Mouse (Mus musculus) kidney, postnatal 10 days (tissue): ENCODE measurements at regions not wholly inside any gene's neighbourhood (a gene's known extent, or its start where the extent isn't known, plus 50 kb on each side); places are given as distances from the start of the nearest gene placed in this dataset.

Experiments
- DNase-seq: peaks from one replicate; pipeline ENCODE4 v3.0.0; 2021; ENCODE audit warnings: mixed read lengths

DNA sequence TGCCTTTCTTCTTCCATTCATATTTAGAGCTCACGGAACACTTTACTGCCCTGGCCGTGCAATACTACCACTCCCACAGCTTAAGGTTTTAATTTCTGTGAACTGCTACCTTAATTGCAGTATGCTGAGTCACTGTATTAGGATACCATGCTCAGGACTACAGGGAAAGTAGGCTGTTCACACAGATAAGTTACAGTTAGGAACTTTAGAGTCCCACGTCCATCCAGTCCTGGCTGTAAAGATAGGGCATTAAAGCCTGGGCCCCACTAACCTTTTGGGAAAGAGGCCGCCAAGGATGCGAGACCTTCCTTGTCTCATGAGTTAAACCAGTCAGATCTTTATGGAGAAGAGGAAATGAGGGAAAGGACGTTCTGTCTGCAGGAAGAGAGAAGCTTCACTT, 574.6 kb downstream of the Stpg2 start:
- no peak for DNase-seq

DNA sequence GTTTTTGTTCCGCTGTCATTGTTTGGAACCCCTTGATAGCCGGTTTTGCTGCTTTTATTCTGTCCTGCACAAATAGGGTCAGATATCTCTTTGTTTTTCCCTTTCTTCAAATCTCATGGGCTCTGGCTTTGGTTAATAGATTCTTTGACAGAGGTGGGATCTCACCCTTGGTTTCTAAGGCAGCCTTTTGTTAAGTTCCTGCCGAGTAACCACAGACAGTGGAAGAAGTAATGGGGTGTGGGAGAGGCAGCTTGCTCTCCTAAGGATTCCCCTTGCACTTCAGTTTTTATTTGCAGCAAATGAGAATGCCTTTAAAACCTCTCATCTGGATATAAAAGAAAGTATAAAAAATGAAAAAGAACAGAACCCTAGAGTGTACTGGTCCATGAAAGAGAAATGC, 577.9 kb downstream of the Stpg2 start:
- DNase-seq, result no peak

DNA sequence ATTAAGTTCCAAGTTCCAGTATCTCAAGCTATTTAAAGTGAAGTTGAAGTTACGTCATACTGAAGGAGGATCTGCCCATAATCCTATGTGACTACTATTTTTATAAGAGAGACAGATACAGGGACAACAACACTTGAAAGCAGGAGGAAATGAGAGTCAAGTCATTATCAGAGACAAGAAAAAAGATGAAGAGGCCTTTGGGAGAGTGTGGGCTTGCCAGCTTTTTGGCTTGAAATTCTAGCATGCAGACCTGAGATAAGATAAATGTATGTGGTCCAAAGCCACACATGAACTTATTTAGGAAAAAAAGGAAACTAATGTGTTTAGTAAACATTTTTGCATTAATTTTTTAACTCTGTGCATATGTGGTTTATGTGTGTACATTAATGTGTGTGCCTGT, 581.0 kb downstream of the Stpg2 start:
- DNase-seq, result no peak

DNA sequence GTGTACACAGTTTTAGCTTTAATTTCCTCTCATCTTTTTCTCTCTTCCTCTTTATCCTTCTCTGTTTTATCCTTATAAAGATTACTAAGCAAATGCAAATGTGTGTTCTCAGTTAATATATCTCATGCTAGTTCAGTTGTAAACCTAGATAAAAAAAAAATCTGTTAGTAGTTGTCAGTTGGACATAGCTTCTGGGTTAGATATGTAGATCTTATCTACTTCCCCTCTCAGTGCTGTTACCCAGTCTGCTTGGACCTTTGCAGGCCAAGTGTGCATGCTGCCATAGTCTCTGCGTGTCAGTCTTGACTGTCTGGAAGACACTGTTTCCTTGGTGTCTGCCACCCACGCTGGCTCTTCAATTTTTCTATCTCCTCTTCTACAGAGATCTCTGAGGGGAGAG, 583.4 kb downstream of the Stpg2 start:
- no peak for DNase-seq

DNA sequence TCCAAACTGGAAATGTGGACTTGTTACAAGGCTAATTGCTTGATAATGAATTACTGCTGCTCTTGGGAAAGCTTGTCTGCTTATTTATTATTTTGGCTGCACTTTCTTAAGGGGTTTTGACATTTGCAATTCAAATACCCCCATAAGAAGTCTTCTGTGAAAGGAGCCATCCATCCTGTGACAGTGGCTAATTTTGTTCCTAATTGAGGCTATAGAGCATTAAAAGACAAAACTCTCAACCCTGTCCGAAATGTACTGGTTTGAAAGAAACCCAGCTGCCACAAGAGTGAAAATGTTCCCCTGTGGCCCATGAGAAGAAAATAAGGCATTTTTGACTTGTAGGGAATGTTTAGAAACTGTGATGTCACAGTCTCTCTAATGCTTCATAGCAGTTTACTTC, 591.2 kb downstream of the Stpg2 start:
- DNase-seq, result no peak

DNA sequence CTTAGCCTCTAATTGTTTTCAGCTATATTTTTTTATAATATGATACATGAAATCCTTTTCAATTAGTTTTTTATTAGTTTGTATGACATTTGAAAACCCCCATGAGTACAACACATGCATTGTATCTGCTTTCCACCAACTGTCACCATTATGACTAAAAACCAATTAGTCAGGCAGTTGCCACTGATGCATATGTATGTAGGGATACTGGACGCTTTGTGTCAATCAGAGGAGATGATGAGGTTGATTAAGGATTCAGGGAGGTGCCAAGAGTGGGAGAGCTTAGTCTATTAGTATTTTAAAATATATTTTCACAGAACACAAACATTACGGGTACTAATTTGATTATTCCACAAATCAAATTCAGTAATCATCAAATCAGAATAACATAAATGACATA, 593.6 kb downstream of the Stpg2 start:
- DNase-seq, result no peak

DNA sequence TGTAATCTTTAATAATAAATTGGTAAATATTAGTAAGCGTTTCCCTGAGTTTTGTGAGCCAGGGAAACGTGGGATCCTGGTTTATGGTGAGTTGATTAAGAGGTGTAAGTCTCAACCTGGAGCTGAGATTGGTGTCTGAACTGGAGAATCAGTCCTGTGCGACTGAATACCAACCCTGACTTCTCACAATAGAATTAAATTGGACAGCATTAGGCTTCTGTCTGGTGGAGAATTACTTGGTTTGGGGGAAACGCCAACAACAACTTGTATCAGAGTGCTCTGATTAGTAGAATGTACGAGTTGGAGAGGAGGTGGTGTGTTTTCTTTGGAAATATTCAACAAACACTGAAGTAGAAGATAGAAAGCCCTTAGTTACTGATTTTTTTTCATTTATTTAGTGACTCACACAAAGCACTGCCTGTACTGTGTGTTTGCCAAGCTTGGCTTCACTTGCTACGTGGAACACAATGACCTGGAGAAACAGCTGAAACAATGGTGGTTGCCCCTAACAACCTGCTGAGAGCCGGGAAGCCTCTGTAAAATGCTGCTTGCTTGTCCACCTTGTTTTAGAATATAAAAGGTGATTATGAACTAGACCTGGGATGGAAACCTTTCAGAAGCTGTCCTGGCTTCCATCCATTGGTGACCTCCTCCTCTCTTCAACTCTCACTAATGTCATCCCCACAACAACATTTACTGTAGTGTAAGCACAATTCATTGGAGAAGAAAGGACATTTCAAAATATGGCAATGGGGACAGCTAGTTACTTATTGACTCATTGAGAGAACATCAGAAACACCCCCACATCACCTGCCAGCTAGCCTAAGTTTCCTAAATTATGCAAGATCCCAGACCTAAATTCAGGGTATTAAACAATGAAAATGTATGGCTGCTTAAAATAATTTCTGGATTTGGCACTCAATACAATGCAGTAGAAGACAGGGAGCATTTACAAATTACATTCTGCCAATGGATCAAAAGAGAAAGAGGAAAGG, 597.5 kb downstream of the Stpg2 start:
- no peak for DNase-seq

DNA sequence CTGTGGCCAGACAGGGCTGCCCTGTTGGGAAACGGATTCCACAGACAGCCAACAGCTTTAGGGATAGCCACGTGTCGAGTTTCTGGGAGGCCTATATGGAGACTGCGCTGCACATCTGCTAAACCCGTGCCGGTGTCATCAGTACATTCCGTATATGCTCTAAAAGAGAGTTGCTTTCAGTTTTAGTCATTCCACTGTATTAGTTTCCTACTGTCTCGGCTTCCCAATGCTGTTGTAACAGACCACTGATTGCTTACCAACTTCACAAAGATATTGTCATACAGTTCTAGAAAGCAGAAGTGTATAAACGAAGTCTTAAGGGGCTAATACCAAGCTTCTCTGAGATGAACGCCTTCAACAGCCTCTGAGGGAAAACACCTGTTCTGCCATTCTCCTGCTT, 622.5 kb downstream of the Stpg2 start:
- DNase-seq, result no peak

DNA sequence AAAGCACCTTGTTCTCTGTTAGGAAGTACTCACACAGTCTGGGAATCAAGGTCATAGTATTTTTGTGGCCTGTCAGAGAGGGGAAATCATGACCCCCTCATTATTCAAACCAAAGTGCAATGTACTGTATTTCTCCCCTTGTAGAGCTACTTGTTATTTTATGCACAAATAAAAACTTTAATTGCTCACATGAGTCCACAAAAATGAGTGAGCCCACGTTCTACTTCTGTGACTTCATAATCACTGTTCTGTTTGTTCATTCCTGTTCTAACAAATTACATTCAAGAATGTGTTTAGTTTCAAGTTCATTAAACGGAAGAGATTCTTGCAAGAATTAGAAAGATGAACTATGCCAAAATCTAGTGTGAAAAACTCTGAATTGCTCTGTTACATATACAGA, 623.1 kb downstream of the Stpg2 start:
- DNase-seq, result no peak

DNA sequence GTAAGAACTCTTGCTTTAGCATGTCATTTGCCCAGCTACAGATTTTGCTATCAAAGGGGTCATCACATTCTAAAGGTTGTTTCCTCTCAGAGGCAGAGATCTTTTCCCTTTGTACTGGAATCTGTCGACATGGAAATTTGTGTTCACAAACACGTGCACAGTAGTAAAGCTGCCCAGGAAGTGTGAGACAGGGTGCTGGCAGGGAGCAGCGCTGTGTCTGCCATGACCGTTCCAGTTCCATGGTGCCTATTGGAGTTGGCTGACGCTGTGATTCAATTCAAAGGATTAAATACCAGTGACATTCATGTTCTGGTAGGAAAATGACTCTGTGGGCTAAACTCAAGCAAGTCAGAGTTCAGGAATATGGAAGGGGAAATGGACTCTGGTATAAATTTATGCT, 627.1 kb downstream of the Stpg2 start:
- DNase-seq, result no peak

DNA sequence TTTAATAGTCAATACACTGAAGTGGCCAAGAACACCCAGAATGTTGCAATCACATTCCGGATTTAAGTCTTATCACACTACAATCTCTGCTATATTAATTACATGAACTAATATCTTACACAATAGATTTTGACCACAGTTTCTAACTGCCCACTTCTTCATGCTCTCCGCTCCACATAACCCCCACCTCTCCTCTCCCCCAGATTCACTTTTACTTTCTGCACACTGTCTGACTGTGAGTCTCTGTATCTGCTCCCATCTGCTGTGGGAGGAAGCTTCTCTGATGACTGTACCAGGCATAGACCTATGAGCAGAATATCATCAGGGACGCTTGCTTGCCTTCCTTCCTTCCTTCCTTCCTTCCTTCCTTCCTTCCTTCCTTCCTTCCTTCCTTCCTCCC, 636.5 kb downstream of the Stpg2 start:
- DNase-seq, result no peak

DNA sequence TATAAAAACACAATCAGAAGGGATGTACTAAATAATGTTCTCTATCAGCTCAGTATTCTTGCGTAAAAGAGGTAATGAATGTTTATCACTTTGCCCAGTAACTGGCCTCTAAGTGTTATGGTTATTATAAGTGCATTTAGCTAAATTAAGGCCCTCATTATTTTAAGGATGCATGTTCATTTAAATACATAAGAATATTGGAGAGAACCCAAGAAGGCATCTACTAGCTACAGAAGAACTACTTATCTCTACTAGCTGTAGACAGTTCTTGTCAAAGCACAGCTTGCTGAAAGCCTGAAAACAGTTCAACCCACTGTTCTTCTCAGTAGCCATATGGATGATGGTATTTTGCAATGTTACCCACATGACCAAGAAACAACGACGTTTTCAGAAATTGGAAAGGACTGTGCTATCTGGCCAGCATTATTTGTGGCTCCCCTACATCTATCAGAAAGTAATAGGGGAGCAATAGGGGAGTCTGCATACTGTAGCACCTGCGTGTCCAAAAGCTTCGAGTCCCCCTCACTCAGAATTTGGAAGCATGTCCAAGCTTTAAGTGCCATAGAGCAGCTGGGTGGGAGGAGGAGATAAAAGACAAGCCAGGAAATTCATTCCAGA, 637.6 kb downstream of the Stpg2 start:
- no peak for DNase-seq

DNA sequence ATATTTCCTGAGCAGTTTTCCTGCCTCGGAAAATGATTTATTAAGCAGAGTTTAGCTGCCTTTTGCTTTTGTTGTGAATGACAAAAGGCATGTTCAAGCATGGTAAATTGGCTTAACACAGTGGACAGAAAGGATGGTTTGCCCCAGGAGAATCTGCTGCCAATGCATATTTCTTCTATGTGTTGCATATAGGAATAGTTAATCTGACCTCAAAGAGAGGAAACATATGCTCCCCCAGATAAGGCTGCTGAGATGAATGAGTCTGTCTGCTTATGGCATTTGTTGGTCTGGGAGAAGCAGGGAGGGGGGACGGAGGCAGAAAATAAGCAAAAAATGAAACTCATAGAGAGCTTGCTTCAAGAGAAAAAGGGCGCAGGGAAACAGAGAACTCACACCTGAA, 638.9 kb downstream of the Stpg2 start:
- DNase-seq, result no peak

DNA sequence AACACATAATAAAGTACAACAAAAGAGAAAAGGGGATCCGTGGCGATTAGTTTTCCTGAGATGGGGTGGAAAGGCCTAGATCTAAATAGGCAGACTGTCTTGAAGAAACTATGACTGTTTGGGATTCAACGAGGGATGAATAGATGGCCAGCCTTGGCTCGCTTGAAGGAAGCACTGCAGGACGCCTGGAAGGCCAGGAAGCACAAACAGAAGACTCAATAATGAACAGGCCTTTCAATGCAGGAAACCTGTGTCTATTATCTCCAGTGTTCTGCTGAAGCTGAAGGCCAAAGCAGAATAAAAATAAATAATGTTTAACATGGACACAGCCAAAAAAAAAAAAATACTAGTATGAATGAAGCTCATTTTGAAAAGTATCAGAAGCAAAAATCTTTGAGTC, 642.3 kb downstream of the Stpg2 start:
- no peak for DNase-seq

DNA sequence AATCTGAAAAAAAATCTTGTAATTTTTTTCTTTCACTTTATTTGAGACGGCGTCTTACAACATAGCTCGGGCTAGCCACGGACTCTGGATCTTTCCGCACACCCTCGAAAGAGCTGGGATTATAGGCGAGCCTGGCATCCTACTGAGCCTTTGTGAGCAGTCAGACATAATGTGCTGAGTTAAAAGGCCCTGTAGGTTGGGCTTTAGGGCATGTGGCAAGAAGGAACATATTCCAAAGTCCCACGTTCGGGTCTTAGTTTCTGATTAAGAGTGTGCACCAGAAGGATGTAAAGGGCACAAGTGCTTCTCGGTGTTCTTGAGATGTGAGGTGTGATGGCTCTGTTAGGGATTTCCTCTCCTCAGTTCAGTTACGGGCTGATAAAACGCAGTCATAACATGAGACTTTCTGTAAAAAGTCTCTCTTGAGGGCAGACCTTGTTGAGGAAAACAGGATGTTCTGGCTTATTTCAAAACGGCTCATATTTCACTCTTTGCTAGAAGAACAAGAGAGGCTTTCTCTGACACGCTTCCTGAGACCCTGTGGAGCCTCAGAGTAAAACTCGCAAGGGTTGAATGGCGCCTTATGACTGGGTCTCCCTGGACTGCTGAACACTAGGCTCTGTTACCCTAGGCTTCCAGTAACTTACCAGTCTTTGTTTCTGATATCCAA, 654.6 kb downstream of the Stpg2 start:
- DNase-seq, result no peak

DNA sequence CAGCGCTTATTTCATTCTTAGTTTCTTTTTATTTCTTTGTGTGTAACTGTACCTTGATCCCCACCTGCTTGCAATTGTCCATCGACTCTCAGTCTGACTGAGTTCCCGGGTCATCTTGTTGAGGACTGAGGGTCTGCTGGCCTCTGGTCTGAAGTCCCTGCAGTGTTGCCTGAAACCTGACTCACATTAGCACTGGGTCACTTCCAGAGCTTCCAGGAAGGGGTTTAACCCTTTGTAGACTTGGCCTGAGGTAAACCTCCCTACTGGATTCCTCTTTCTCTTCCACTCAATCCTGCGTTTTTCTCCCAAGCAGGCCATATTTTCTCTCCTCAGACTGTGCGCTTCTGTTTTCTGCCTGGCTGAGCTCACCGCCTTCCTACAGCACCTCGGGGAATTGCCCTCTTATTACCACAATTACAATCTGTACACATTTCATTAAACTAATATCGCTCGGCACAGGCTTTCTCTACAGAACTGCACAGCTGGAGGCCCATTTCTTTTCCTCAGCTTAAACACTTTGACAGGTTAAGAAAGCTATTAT, 655.4 kb downstream of the Stpg2 start:
- DNase-seq, result no peak

DNA sequence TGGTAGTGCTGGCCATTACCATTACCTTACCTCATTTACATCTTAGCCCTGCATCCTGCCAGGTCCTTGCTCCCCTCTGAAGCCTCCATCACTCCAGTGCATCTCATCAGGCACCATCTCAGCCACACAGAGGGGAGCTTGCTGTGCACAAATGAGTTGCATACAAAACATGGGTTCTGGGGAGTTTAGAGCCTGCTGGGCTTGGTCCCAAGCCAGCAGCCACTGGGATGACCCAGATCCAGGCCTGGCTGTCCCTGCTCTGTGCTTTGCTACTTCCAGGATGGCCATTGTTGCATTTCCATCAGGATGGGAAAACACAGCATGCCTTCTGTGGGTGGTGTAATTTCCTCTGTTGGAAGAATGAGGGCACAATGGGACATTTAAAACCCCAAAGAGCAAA, 660.8 kb downstream of the Stpg2 start:
- DNase-seq, result no peak

DNA sequence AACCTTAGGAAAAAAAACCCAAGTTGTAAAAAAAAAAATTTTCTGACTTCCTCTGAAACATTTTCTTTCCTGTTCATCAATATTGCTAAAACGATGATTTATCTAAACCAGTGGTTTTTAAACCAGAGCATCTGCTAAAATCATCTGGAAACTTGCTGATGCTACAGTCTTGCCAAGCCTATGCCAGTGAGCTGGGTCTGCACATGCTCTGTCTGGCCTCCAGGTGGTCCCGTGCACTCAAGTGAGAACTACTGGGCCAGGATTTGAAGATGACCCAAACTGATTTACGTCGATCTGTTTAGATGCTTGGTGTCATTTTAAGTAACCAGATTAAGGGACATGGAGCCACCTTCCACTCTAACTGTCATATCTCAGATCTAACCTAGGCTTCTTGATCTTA, 661.5 kb downstream of the Stpg2 start:
- DNase-seq, result no peak

DNA sequence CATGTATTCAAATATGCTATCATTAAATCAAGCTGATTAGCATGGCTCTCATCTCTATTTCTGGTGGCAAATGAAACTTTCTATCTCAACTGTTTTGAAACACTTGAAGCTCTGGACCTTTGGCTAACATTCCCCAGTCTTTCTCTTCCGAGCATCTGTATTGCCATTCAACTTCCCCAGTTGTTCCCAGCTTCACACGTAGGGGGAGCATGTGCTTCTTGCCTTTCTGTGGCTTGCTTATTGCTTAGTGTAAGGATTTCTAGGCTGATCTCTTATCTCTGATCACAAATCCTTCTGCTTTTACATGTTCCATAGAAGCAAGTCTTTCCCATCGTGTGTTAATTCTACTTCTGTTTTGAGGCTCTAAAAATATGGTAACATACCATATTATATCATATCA, 662.0 kb downstream of the Stpg2 start:
- DNase-seq, result no peak

DNA sequence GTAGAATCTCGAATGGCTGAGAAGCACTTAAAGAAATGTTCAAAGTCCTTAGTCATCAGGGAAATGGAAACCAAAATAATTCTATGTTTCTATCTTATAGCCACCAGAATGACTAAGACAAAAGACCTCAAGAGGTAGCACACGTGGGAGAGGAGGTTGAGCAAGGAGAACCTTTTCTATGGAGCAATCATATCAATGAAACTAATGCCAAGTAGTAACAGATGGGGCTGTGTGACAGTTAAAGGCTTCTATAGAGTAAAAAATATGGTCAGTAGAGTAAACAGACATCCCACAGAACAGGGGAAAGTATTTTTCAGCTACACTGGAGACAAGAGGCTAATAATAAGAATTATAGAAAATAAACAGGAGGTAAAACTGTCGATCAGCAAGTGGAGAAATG, 664.3 kb downstream of the Stpg2 start:
- no peak for DNase-seq

DNA sequence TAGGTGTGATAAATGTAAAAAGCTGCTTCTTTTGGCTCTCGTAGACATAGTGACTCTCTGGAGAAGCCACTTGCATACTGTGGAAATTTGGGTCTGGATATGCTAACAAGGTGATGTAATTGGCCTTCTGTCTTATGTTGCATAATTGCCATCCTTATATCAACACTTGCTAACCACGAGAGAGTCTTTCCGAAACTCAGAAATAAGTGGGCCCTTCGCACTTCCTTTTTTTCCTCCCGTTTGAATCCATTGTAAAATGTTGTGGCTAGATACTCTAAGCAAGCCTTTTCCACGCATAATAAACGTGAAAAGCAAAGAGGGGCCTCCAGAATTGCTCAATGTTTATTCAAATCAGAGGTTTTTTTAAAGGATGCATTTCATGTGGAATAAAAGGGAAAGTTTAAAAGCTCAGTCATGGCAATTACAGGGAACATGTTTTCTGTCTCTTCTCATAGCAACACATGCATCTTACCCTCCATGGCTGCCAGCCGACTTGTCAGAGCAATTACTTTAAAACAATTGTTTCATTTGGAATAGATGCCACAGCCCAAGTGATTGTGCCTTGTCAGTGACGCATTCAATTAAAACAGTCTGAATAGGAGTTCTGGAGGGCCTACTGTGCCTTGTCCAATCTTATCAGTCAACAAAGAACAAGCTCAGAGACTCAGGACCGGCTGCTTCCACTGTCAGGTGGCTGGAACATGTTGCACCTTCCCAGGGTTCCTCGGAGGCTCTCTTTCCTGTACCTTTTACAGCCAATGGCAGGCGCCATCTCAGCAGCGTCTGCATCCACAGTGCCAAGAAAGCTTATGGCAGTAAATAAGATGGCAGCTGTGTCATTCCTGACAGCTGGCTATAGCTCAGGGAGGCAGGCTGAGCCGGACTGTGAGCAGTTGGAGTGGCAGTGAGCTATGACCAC, 680.7 kb downstream of the Stpg2 start:
- DNase-seq, result no peak

DNA sequence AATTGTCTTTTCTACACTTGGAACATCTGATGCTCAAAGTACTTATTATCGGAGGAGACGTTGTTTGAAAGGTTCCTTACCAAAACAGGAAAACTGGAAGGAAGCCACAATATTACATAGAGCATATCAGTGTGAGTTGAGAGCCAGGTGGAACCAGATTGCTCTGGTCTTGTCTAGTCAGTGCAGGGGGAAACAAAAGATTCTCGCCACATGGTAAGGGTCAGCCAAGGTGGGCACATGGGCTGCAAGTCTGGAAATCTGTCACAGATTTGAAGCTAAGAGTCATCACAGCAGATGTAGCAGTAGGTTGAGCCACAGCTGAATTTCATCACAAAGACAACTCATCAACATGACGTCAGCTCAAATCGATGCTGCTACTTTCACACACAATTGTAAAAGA, 681.8 kb downstream of the Stpg2 start:
- no peak for DNase-seq

DNA sequence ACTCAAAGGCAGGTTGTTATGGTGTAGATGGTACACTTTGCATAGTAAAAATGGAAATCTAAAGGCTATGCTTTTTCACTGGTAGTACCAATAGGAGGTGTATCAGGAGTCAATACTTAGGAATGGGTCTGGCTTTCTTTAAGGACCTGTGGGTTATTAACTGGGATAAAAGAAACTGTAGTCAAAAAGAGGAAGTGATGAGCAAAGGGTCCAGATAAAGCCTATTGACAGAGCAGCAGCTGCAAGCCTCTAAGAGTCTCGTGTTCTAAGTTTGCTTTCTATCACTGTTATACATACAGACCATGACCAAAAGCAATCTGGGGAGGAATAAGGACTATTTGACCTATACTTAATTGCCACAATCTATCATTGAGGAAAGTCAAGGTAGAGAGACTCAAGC, 683.0 kb downstream of the Stpg2 start:
- DNase-seq, result no peak
